Mouse (Mus musculus) regulatory T cell (primary cell): Measurements from ENCODE around the gene Dynlt1b.
"Not testable (repeated sequence)": the region's sequence is repeated elsewhere in the genome, so short reads cannot be mapped to it uniquely, and the experiment has no call there.

Source experiments
- in situ Hi-C: fragments of 300-600 bp; cut with MboI, MseI; formaldehyde crosslinking; loops from one replicate; pipeline ENCODE4 v1.15.1; 2025; ENCODE audit warnings: high pct_unique_total_duplicates

Gene Dynlt1b

GRCm38 (mm10) chr17:6456614-6457402 is 26.9 kb downstream of the Dynlt1b start:
- in situ Hi-C loops = loop anchor here (5.0 kb wide), 1 partner anchor 170 kb away; no protein-coding TSS in a partner anchor

GRCm38 (mm10) chr17:6461083-6461595 is 31.2 kb downstream of the Dynlt1b start:
- in situ Hi-C loops = not testable (repeated sequence)

- in situ Hi-C loops = not testable (repeated sequence)
Observed at GRCm38 (mm10) chr17:6465735-6466134, 35.8 kb downstream of the Dynlt1b start.

- in situ Hi-C loops = not testable (repeated sequence)
Observed at GRCm38 (mm10) chr17:6467638-6468461, 37.9 kb downstream of the Dynlt1b start.

- in situ Hi-C loops = loop anchor here (10.0 kb wide), 1 partner anchor 195 kb away; no protein-coding TSS in a partner anchor
Observed at GRCm38 (mm10) chr17:6470031-6470430, 40.1 kb downstream of the Dynlt1b start.

- in situ Hi-C loops = loop anchor here (10.0 kb wide), 1 partner anchor 196 kb away; no protein-coding TSS in a partner anchor
Observed at GRCm38 (mm10) chr17:6470671-6471070, 40.8 kb downstream of the Dynlt1b start.

GRCm38 (mm10) chr17:6475270-6475669 is 45.4 kb downstream of the Dynlt1b start:
- in situ Hi-C loops = loop anchor here (10.0 kb wide), 1 partner anchor 200 kb away; no protein-coding TSS in a partner anchor

- in situ Hi-C loops = loop anchor here (10.0 kb wide), 1 partner anchor 201 kb away; no protein-coding TSS in a partner anchor
Observed at GRCm38 (mm10) chr17:6475913-6476312, 46.0 kb downstream of the Dynlt1b start.

- in situ Hi-C loops = loop anchor here (10.0 kb wide), 1 partner anchor 202 kb away; no protein-coding TSS in a partner anchor
Observed at GRCm38 (mm10) chr17:6476495-6476947, 46.6 kb downstream of the Dynlt1b start.

GRCm38 (mm10) chr17:6477026-6477425 is 47.1 kb downstream of the Dynlt1b start:
- in situ Hi-C loops = loop anchor here (10.0 kb wide), 1 partner anchor 202 kb away; no protein-coding TSS in a partner anchor

GRCm38 (mm10) chr17:6480855-6481589 is 51.1 kb downstream of the Dynlt1b start:
- in situ Hi-C loops = not testable (repeated sequence)

GRCm38 (mm10) chr17:6481590-6481963 is 51.7 kb downstream of the Dynlt1b start:
- in situ Hi-C loops = not testable (repeated sequence)

- in situ Hi-C loops = not testable (repeated sequence)
Observed at GRCm38 (mm10) chr17:6482248-6482647, 52.3 kb downstream of the Dynlt1b start.
